Mouse (Mus musculus): Measurements from ENCODE around the gene Siglech.
"Not testable (repeated sequence)": the region's sequence is repeated elsewhere in the genome, so short reads cannot be mapped to it uniquely, and the experiment has no call there.

Siglech gene

GRCm38 (mm10) chr7:55767926-55768325, at the start of gene Siglech:
Siglech (plus strand) TSS chr7:55768178.
- DNase-seq: peak in 1 of 2 experiments; percentile 19

- no peak for DNase-seq
Observed at GRCm38 (mm10) chr7:55722673-55723072, 45.3 kb upstream of the Siglech start.

- DNase-seq: no peak
Observed at GRCm38 (mm10) chr7:55728903-55729302, 39.1 kb upstream of the Siglech start.

- DNase-seq: no peak
Observed at GRCm38 (mm10) chr7:55734483-55734882, 33.5 kb upstream of the Siglech start.

- peak; percentile 35 to 40 for DNase-seq
Observed at GRCm38 (mm10) chr7:55737125-55737912, 30.7 kb upstream of the Siglech start.

GRCm38 (mm10) chr7:55743614-55744267, 24.2 kb upstream of the Siglech start:
- no peak for DNase-seq

- no peak for DNase-seq
Observed at GRCm38 (mm10) chr7:55744566-55745220, 23.3 kb upstream of the Siglech start.

- DNase-seq: no peak
Observed at GRCm38 (mm10) chr7:55750841-55751240, 17.1 kb upstream of the Siglech start.

GRCm38 (mm10) chr7:55759346-55759745, 8.6 kb upstream of the Siglech start:
- DNase-seq: no peak

- no peak for DNase-seq
Observed at GRCm38 (mm10) chr7:55780011-55780410, 12.0 kb downstream of the Siglech start.

- peak in 1 of 2 experiments; percentile 17 for DNase-seq
Observed at GRCm38 (mm10) chr7:55782493-55782892, 14.5 kb downstream of the Siglech start.

- peak; percentile 74 to 78 for DNase-seq
Observed at GRCm38 (mm10) chr7:55784580-55784979, 16.6 kb downstream of the Siglech start.

GRCm38 (mm10) chr7:55790586-55790985, 22.6 kb downstream of the Siglech start:
- not testable (repeated sequence) for DNase-seq

GRCm38 (mm10) chr7:55792280-55792679, 24.3 kb downstream of the Siglech start:
- no peak for DNase-seq

GRCm38 (mm10) chr7:55793236-55793951, 25.4 kb downstream of the Siglech start:
- DNase-seq: no peak

- peak; percentile 94 to 95 for DNase-seq
Observed at GRCm38 (mm10) chr7:55793952-55794603, 26.1 kb downstream of the Siglech start, which contains the start of gene Tubgcp5. Tubgcp5 (plus strand) TSS chr7:55794154.

- no peak for DNase-seq
Observed at GRCm38 (mm10) chr7:55799981-55800380, 32.0 kb downstream of the Siglech start.

- DNase-seq: no peak
Observed at GRCm38 (mm10) chr7:55809967-55810366, 42.0 kb downstream of the Siglech start.

- DNase-seq: no peak
Observed at GRCm38 (mm10) chr7:55824468-55824867, 56.5 kb downstream of the Siglech start.

GRCm38 (mm10) chr7:55827551-55827950, 59.6 kb downstream of the Siglech start:
- no peak for DNase-seq

All from B cell, adult 2 months (primary cell).